Mouse (Mus musculus) CH12.LX (cell line): ENCODE data around the gene Plekhm3. TPM values are rescaled to one million over a fixed set of nuclear protein-coding genes. Genes with fewer than 3 reads are reported as not detected.

ENCODE experiments used
- DNase-seq: peaks from one replicate; pipeline ENCODE4 v3.0.0-alpha.2; 2013; ENCODE audit errors: extremely low read depth
- H3K27ac ChIP-seq: 2 replicates; pipeline ENCODE4 v1.5.1; 2012; ENCODE audit warnings: low read depth, mild to moderate bottlenecking, control low read depth, moderate library complexity; ENCODE audit not compliant: insufficient read depth
- H3K27me3 ChIP-seq: replicated peaks from 2 replicates; pipeline ENCODE3; 2012; ENCODE audit warnings: inconsistent platforms
- H3K36me3 ChIP-seq, 2 experiments: replicated peaks in 1 of 2; 2 replicates each; pipeline versions ENCODE3 to v1.6.1; 2012; ENCODE audit warnings: inconsistent platforms in 1 of 2, low read length in 1 of 2, mild to moderate bottlenecking in 1 of 2, mixed read lengths in 1 of 2, moderate library complexity in 1 of 2; ENCODE audit not compliant: control insufficient read depth in 1 of 2, insufficient read depth in 1 of 2
- H3K4me1 ChIP-seq, 2 experiments: 2 replicates each; pipeline ENCODE4 v1.6.1; 2012; ENCODE audit warnings: inconsistent platforms in 1 of 2, moderate library complexity in 1 of 2; ENCODE audit not compliant: insufficient read depth in 2 of 2, control insufficient read depth in 1 of 2
- H3K4me2 ChIP-seq: 2 replicates; pipeline ENCODE4 v1.6.1; 2012; ENCODE audit warnings: low read depth, mild to moderate bottlenecking, control low read depth; ENCODE audit not compliant: poor library complexity, insufficient read depth, severe bottlenecking
- H3K4me3 ChIP-seq, 3 experiments: fragments of 150-350 bp in 1 of 3; sonication (generic) in 1 of 3; replicated peaks in 1 of 3; 2 replicates each; pipeline versions ENCODE3 to v1.5.1; 2011 to 2012; ENCODE audit warnings: low read depth in 2 of 3, low read length in 2 of 3, mild to moderate bottlenecking in 2 of 3, moderate library complexity in 2 of 3, control low read depth in 1 of 3, improper control_type of control experiment in 1 of 3, inconsistent platforms in 1 of 3, mixed read lengths in 1 of 3; ENCODE audit not compliant: poor library complexity in 1 of 3
- H3K79me2 ChIP-seq: replicated peaks from 2 replicates; pipeline ENCODE4 v1.6.1; 2012; ENCODE audit warnings: mild to moderate bottlenecking, moderate library complexity; ENCODE audit not compliant: control insufficient read depth, poor library complexity, insufficient read depth, severe bottlenecking; ENCODE audit errors: extremely low read depth
- H3K9ac ChIP-seq: 2 replicates; pipeline ENCODE4 v1.6.1; 2012; ENCODE audit warnings: low read depth, mild to moderate bottlenecking, control low read depth, moderate library complexity; ENCODE audit not compliant: insufficient read depth
- H3K9me3 ChIP-seq: replicated peaks from 2 replicates; pipeline ENCODE3; 2012; ENCODE audit warnings: low read length, inconsistent platforms, mixed read lengths
- BHLHE40 ChIP-seq: IDR thresholded peaks from 2 replicates; pipeline ENCODE4 v1.6.1; 2011; ENCODE audit warnings: mild to moderate bottlenecking, low read depth, low read length, improper control_type of control experiment
- CHD2 ChIP-seq: IDR thresholded peaks from 2 replicates; pipeline ENCODE4 v1.6.1; 2011; ENCODE audit warnings: low read length, improper control_type of control experiment
- E2F4 ChIP-seq: IDR thresholded peaks from 2 replicates; pipeline ENCODE4 v1.6.1; 2011; ENCODE audit warnings: low read depth, low read length, improper control_type of control experiment; ENCODE audit not compliant: insufficient replicate concordance
- ELF1 ChIP-seq: IDR thresholded peaks from 2 replicates; pipeline ENCODE4 v1.6.1; 2014; ENCODE audit warnings: low read depth, mild to moderate bottlenecking, inconsistent platforms, low read length, improper control_type of control experiment
- EP300 ChIP-seq: IDR thresholded peaks from 2 replicates; pipeline ENCODE4 v1.6.1; 2011; ENCODE audit warnings: low read length, improper control_type of control experiment
- HCFC1 ChIP-seq: IDR thresholded peaks from 2 replicates; pipeline ENCODE4 v1.6.1; 2012; ENCODE audit warnings: low read depth, mild to moderate bottlenecking, inconsistent platforms, low read length, improper control_type of control experiment
- JUN ChIP-seq: IDR thresholded peaks from 2 replicates; pipeline ENCODE4 v1.6.1; 2011; ENCODE audit warnings: low read depth, mild to moderate bottlenecking, low read length, improper control_type of control experiment, moderate library complexity; ENCODE audit not compliant: insufficient read depth
- JUND ChIP-seq: conservative IDR thresholded peaks from 2 replicates; pipeline ENCODE4 v1.6.1; 2011; ENCODE audit warnings: low read depth, low read length, improper control_type of control experiment
- KAT2A ChIP-seq: IDR thresholded peaks from 2 replicates; pipeline ENCODE4 v1.6.1; 2012; ENCODE audit warnings: low read length, improper control_type of control experiment, inconsistent platforms; ENCODE audit not compliant: insufficient replicate concordance
- MAFK ChIP-seq: IDR thresholded peaks from 2 replicates; pipeline ENCODE4 v1.6.1; 2011; ENCODE audit warnings: low read length, improper control_type of control experiment; ENCODE audit not compliant: insufficient replicate concordance
- MAX ChIP-seq: IDR thresholded peaks from 2 replicates; pipeline ENCODE4 v1.6.1; 2011; ENCODE audit warnings: low read length, improper control_type of control experiment
- MYC ChIP-seq: IDR thresholded peaks from 2 replicates; pipeline ENCODE4 v1.6.1; 2011; ENCODE audit warnings: low read depth, mild to moderate bottlenecking, improper control_type of control experiment, low read length
- RAD21 ChIP-seq: IDR thresholded peaks from 2 replicates; pipeline ENCODE4 v1.6.1; 2011; ENCODE audit warnings: low read depth, mild to moderate bottlenecking, low read length, improper control_type of control experiment, moderate library complexity
- RCOR1 ChIP-seq: conservative IDR thresholded peaks from 2 replicates; pipeline ENCODE4 v1.6.1; 2012; ENCODE audit warnings: low read depth, mild to moderate bottlenecking, inconsistent platforms, low read length, improper control_type of control experiment
- SMC3 ChIP-seq: IDR thresholded peaks from 2 replicates; pipeline ENCODE4 v1.6.1; 2011; ENCODE audit warnings: low read depth, low read length, improper control_type of control experiment
- TBP ChIP-seq: conservative IDR thresholded peaks from 2 replicates; pipeline ENCODE4 v1.6.1; 2011; ENCODE audit warnings: low read depth, low read length, improper control_type of control experiment
- USF1 ChIP-seq: IDR thresholded peaks from 2 replicates; pipeline ENCODE4 v1.6.1; 2014; ENCODE audit warnings: low read depth, mild to moderate bottlenecking, inconsistent platforms, low read length, improper control_type of control experiment
- USF2 ChIP-seq: conservative IDR thresholded peaks from 2 replicates; pipeline ENCODE4 v1.6.1; 2011; ENCODE audit warnings: low read depth, low read length, improper control_type of control experiment
- ZKSCAN1 ChIP-seq: IDR thresholded peaks from 2 replicates; pipeline ENCODE4 v1.6.1; 2012; ENCODE audit warnings: low read depth, inconsistent platforms, low read length, improper control_type of control experiment, borderline replicate concordance
- dilution Hi-C: fragments of 300-500 bp; cut with MboI; formaldehyde crosslinking; loops from 2 replicates; pipeline ENCODE4 v1.14.3; 2020; ENCODE audit warnings: low sequenced_read_pairs; ENCODE audit not compliant: extremely low pct_unique_long_range_greater_than_20kb, extremely low pct_ligation_motif_present
- in situ Hi-C: fragments of 300-500 bp; cut with MboI; formaldehyde crosslinking; loops from 3 replicates; pipeline ENCODE4 v1.14.3; 2019; ENCODE audit warnings: low sequenced_read_pairs, low pct_ligation_motif_present, low pct_unique_long_range_greater_than_20kb, mixed read lengths
- polyA plus RNA-seq: library from polyadenylated mRNA; unstranded; fragments of >175 nt; gene quantifications from 2 replicates; pipeline ENCODE4 v1.2.1, GENCODE M21; 2012; ENCODE audit warnings: low read depth; ENCODE audit not compliant: insufficient read length
- total RNA-seq, 2 experiments: library from RNA; depleted of rRNA; stranded (reverse); fragments of 300-350 nt in 1 of 2; fragments of >200 nt in 1 of 2; gene quantifications; 2 replicates each; pipeline ENCODE4 v1.2.3; 2012 to 2014

Plekhm3 gene
- total and polyA plus RNA-seq, 3 experiments: 9.9 to 14.1 (median 13.0) TPM

- TF ChIP-seq RAD21: no peak
- TF ChIP-seq CHD2: no peak
- no peak for TF ChIP-seq MAFK
- no peak for TF ChIP-seq TBP
Measured at GRCm38 (mm10) chr1:64946106-64946505, 10.5 kb downstream of the Plekhm3 start.

GRCm38 (mm10) chr1:64945214-64945785 lies 11.3 kb downstream of the Plekhm3 start:
- TF ChIP-seq MAX: no peak
- TF ChIP-seq USF1: peak; percentile 36
- peak; percentile 50; the same call in 1 of the 2 replicates for TF ChIP-seq TBP
- TF ChIP-seq HCFC1: no peak
- TF ChIP-seq KAT2A: no peak
- no peak for TF ChIP-seq ZKSCAN1
- no peak for TF ChIP-seq RAD21
- TF ChIP-seq ELF1: no peak
- peak; percentile 29; the same call in 1 of the 2 replicates for TF ChIP-seq USF2
- TF ChIP-seq E2F4: no peak
- TF ChIP-seq BHLHE40: peak; percentile 44; the same call in 1 of the 2 replicates
- TF ChIP-seq SMC3: no peak
- TF ChIP-seq MYC: no peak
- TF ChIP-seq JUND: peak; percentile 59; the same call in 1 of the 2 replicates
- TF ChIP-seq RCOR1: no peak
- TF ChIP-seq EP300: peak; percentile 40; the same call in 1 of the 2 replicates
- TF ChIP-seq JUN: peak; percentile 58
- in situ Hi-C loops: no loop called here
- Histone ChIP-seq H3K79me2 (peaks cover 2% of the 10 kb centered on the region; the same call in 1 of the 2 replicates), H3K27me3 (no peaks in the 10 kb centered on the region), H3K4me2 (peak overlapping the region; percentile 73), H3K9me3 (peaks cover 6% of the 10 kb centered on the region), H3K9ac (peak overlapping the region; percentile 43; the same call in 1 of the 2 replicates), H3K4me1 (peaks cover 18 to 61% of the 10 kb centered on the region in 2 experiments), H3K36me3 (peaks cover 5 to 16% of the 10 kb centered on the region in 2 experiments), H3K4me3 (peak overlapping the region in 1 of 3 experiments; percentile 11), H3K27ac (no peak overlapping the region)
- dilution Hi-C loops: no loop called here
- peak; percentile 52 for DNase-seq

More at GRCm38 (mm10) chr1:64946106-64946505, 10.5 kb downstream of the Plekhm3 start:
- no peak overlapping the region for H3K27ac ChIP-seq
- H3K4me1 ChIP-seq: peaks cover 18 to 67% of the 10 kb centered on the region in 2 experiments
- H3K36me3 ChIP-seq: peaks cover 5 to 16% of the 10 kb centered on the region in 2 experiments
- in situ Hi-C loops: no loop called here
- no peak overlapping the region for H3K4me3 ChIP-seq
- H3K4me2 ChIP-seq: no peak overlapping the region
- peaks cover 6% of the 10 kb centered on the region for H3K9me3 ChIP-seq
- no peak overlapping the region for H3K9ac ChIP-seq
- H3K79me2 ChIP-seq: peaks cover 2% of the 10 kb centered on the region; the same call in 1 of the 2 replicates
- dilution Hi-C loops: no loop called here
- H3K27me3 ChIP-seq: no peaks in the 10 kb centered on the region
- no peak for DNase-seq
